Mouse (Mus musculus) lung, postnatal 0 days (tissue): ENCODE results near the gene Pbx2.

Experiments used
- CTCF ChIP-seq: IDR thresholded peaks from 2 replicates; pipeline ENCODE4 v1.5.1; 2016; ENCODE audit warnings: antibody characterized with exemption, mild to moderate bottlenecking
- EP300 ChIP-seq: IDR thresholded peaks from 2 replicates; pipeline ENCODE4 v1.6.1; 2016; ENCODE audit warnings: antibody characterized with exemption, mild to moderate bottlenecking, control low read depth

DNA sequence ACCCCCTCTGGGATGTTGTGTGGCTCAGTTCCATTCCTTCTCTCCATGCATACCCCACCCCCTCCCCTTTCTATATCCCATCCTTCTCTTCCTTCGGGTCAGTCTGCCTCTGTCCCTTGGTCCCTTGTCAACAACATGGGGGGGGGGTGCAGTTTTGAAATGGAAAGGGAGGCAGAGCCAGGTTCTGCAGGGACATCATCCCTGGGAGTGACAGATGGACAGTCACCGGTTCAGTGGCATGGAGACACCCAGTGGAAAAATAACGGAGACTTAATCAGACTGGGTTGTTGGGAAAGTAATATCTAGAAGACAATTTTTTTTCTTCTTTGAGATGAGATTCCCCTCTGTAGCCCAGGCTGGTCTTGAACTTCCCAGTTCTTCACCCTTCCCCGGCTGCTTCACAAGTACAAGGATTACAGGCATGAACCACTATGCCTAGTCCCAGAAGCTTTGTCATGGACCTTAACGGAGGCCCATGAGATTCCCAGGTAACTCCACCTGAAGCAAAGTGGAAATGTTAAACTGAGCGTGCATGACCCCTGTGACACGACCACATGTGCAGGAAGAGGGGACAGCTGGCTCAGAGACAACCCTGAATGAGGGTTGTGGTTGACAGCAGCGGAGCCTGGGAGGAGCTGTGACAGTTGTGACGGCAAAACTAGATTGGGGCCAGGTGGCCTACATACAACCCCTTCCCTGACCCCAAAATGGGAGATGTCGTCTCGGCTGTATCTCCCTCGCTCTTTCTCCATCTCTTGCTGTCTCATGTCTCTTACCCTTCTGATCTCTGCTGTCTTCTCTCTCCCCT lies 38.9 kb downstream of the Pbx2 start:
- TF ChIP-seq CTCF (no peak), EP300 (no peak)
